Mouse (Mus musculus): ENCODE measurements around the gene Acmsd.

Acmsd gene

GRCm38 (mm10) chr1:127776246-127776645 is 47.0 kb downstream of the Acmsd start:
- no peak for DNase-seq (ENCODE audit: low spot score)

- DNase-seq (ENCODE audit: low spot score) = no peak
Observed at GRCm38 (mm10) chr1:127778611-127779010, 49.4 kb downstream of the Acmsd start.

- DNase-seq (ENCODE audit: low spot score) = no peak
Observed at GRCm38 (mm10) chr1:127780142-127780541, 50.9 kb downstream of the Acmsd start.

GRCm38 (mm10) chr1:127780849-127781248 is 51.6 kb downstream of the Acmsd start:
- DNase-seq (ENCODE audit: low spot score) = no peak

GRCm38 (mm10) chr1:127783862-127784261 is 54.6 kb downstream of the Acmsd start:
- no peak for DNase-seq (ENCODE audit: low spot score)

- no peak for DNase-seq (ENCODE audit: low spot score)
Observed at GRCm38 (mm10) chr1:127785882-127786281, 56.7 kb downstream of the Acmsd start.

GRCm38 (mm10) chr1:127788943-127789342 is 59.7 kb downstream of the Acmsd start:
- no peak for DNase-seq (ENCODE audit: low spot score)

- no peak for DNase-seq (ENCODE audit: low spot score)
Observed at GRCm38 (mm10) chr1:127793459-127793858, 64.2 kb downstream of the Acmsd start.

- DNase-seq (ENCODE audit: low spot score) = no peak
Observed at GRCm38 (mm10) chr1:127795087-127795769, 66.0 kb downstream of the Acmsd start.

- DNase-seq (ENCODE audit: low spot score) = no peak
Observed at GRCm38 (mm10) chr1:127796341-127796740, 67.1 kb downstream of the Acmsd start.

GRCm38 (mm10) chr1:127796752-127797151 is 67.5 kb downstream of the Acmsd start:
- no peak for DNase-seq (ENCODE audit: low spot score)

GRCm38 (mm10) chr1:127802916-127803315 is 73.7 kb downstream of the Acmsd start:
- no peak for DNase-seq (ENCODE audit: low spot score)

GRCm38 (mm10) chr1:127808671-127809070 is 79.5 kb downstream of the Acmsd start:
- no peak for DNase-seq (ENCODE audit: low spot score)

GRCm38 (mm10) chr1:127812929-127813328 is 83.7 kb downstream of the Acmsd start:
- no peak for DNase-seq (ENCODE audit: low spot score)

- DNase-seq (ENCODE audit: low spot score) = no peak
Observed at GRCm38 (mm10) chr1:127816381-127816780, 87.2 kb downstream of the Acmsd start.

All from c-Kit-positive CD71-positive TER-119-positive erythroid progenitor cells, embryonic 14.5 days (primary cell).